Mouse (Mus musculus) limb, embryonic 14.5 days (tissue): ENCODE data around the gene Cd46. TPM values are rescaled to one million over a fixed set of nuclear protein-coding genes. Genes with fewer than 3 reads are reported as not detected.

ENCODE experiments used
- ATAC-seq: fragments of 200-750 bp; cut with Nextera tagmentation; 2 replicates; pipeline ENCODE4 v1.8.0; 2017; ENCODE audit warnings: low read depth, moderate number of reproducible peaks, moderate TSS enrichment; ENCODE audit not compliant: low FRiP score
- DNase-seq: peaks from one replicate; pipeline ENCODE4 v3.0.0-alpha.2; 2015; ENCODE audit warnings: low spot score
- H3K27ac ChIP-seq: fragments of 300-500 bp; sonication (generic); replicated peaks from 2 replicates; pipeline ENCODE4 v1.5.1; 2014; ENCODE audit warnings: low read depth, mild to moderate bottlenecking, low read length, moderate library complexity, mixed read lengths
- H3K27me3 ChIP-seq: fragments of 300-500 bp; sonication (generic); 2 replicates; pipeline ENCODE4 v1.6.1; 2014; ENCODE audit warnings: low read length, mixed read lengths; ENCODE audit not compliant: control insufficient read depth, insufficient read depth
- H3K36me3 ChIP-seq: fragments of 300-500 bp; sonication (generic); 2 replicates; pipeline ENCODE4 v1.6.1; 2014; ENCODE audit warnings: mild to moderate bottlenecking, low read length, moderate library complexity, mixed read lengths; ENCODE audit not compliant: control insufficient read depth, insufficient read depth
- H3K4me1 ChIP-seq: fragments of 300-500 bp; sonication (generic); 2 replicates; pipeline ENCODE4 v1.6.1; 2014; ENCODE audit warnings: antibody characterized with exemption, low read length, mixed read lengths; ENCODE audit not compliant: control insufficient read depth, insufficient read depth
- H3K4me2 ChIP-seq: fragments of 300-500 bp; sonication (generic); replicated peaks from 2 replicates; pipeline ENCODE4 v1.6.1; 2014; ENCODE audit warnings: low read depth, mild to moderate bottlenecking, low read length, moderate library complexity; ENCODE audit not compliant: severe bottlenecking
- H3K4me3 ChIP-seq: fragments of 300-500 bp; sonication (generic); replicated peaks from 2 replicates; pipeline ENCODE4 v1.5.1; 2014; ENCODE audit warnings: low read length
- H3K9ac ChIP-seq: fragments of 300-500 bp; sonication (generic); 2 replicates; pipeline ENCODE4 v1.6.1; 2014; ENCODE audit warnings: mild to moderate bottlenecking, low read depth, low read length, moderate library complexity; ENCODE audit not compliant: severe bottlenecking
- H3K9me3 ChIP-seq: fragments of 300-500 bp; sonication (generic); 2 replicates; pipeline ENCODE4 v1.6.1; 2016; ENCODE audit warnings: low read length; ENCODE audit not compliant: control insufficient read depth
- POLR2A ChIP-seq: fragments of 200-500 bp; IDR thresholded peaks from 2 replicates; pipeline ENCODE4 v1.8.0; 2012; ENCODE audit warnings: inconsistent platforms, mild to moderate bottlenecking, moderate library complexity, borderline replicate concordance; ENCODE audit not compliant: insufficient read depth, insufficient read length; ENCODE audit errors: extremely low read depth
- WGBS: fragments of 180-500 bp; shearing (Covaris S2); extraction: QIAGEN DNeasy Blood & Tissue Kit; methylation state at CpG from one replicate; pipeline ENCODE4 v1.1.7; 2014; 5-methylcytosine and 5-hydroxymethylcytosine counted together
- microRNA counts: library from miRNA; unstranded; fragments of <30 nt; microRNA quantifications from one replicate; lab custom pipeline; 2016
- microRNA-seq: library from miRNA; unstranded; fragments of <30 nt; microRNA quantifications from one replicate; pipeline ENCODE4, GENCODE M21; 2016
- polyA plus RNA-seq, 2 experiments: library from polyadenylated mRNA; depleted of rRNA in 1 of 2; stranded (reverse) in 1 of 2; unstranded in 1 of 2; fragments of >200 nt; fragmentation: Nextera tagmentation in 1 of 2; extraction: Ambion mirVana in 1 of 2; gene quantifications; 2 replicates each; pipeline versions ENCODE4 v1.2.1 to v1.2.3; 2012 to 2014

Cd46 gene
- polyA plus RNA-seq, 2 experiments: 1.7 to 3.3 TPM

GRCm38 (mm10) chr1:194989024-194989423 lies 103.0 kb downstream of the Cd46 start:
- 83% methylated on average over 1 of the region's 1 CpGs for WGBS
- Histone ChIP-seq H3K9me3 (no peaks in the 10 kb centered on the region), H3K4me1 (no peaks in the 10 kb centered on the region), H3K4me3 (no peak overlapping the region), H3K4me2 (no peak overlapping the region), H3K9ac (no peak overlapping the region), H3K27ac (no peak overlapping the region), H3K36me3 (no peaks in the 10 kb centered on the region), H3K27me3 (no peaks in the 10 kb centered on the region)
- no peak for ATAC-seq
- no peak for TF ChIP-seq POLR2A
- DNase-seq: no peak

MicroRNAs encoded within 50 kb of the gene (microRNA counts, 519-probe panel; counts per million panel counts)
- microRNA mmu-miR-29b (lab: Ali Mortazavi, UCI): 2,823 counts per million, percentile 51 among the panel's probes with 10 or more counts
- 3,114 counts per million, percentile 59 among the panel's probes with 10 or more counts for microRNA mmu-miR-29c (lab: Ali Mortazavi, UCI)

Small RNA genes within 50 kb of the gene (microRNA-seq; reads per million reads assigned to microRNA genes)
- 0.69 reads per million for gene Mir29b-2
- 55.6 reads per million, percentile 39 among the genes with 10 or more reads in this experiment for gene Mir29c

Other genes with a start within 250 kb of the Cd46 start
- 72.1 and 80.0 TPM in 2 replicates for gene Cd34, start 153.4 kb downstream of the Cd46 start, polyA plus RNA-seq (2012; rRNA removed)
- 101 and 108 TPM in 2 replicates for gene Cd34, start 153.4 kb downstream of the Cd46 start, polyA plus RNA-seq (2014; fragmentation: Nextera tagmentation; extraction: Ambion mirVana)
- 47.2 and 48.4 TPM in 2 replicates for gene Cr1l, start 39.3 kb upstream of the Cd46 start, polyA plus RNA-seq (2012; rRNA removed)
- 62.2 and 66.5 TPM in 2 replicates for gene Cr1l, start 39.3 kb upstream of the Cd46 start, polyA plus RNA-seq (2014; fragmentation: Nextera tagmentation; extraction: Ambion mirVana)
- not detected in 2 replicates for gene Cr2, start 84.5 kb upstream of the Cd46 start, polyA plus RNA-seq (2012; rRNA removed)
- 0.07 and 0.19 TPM in 2 replicates for gene Cr2, start 84.5 kb upstream of the Cd46 start, polyA plus RNA-seq (2014; fragmentation: Nextera tagmentation; extraction: Ambion mirVana)